Mouse (Mus musculus): ENCODE measurements at regions not wholly inside any gene's neighbourhood (a gene's known extent, or its start where the extent isn't known, plus 50 kb on each side); places are given as distances from the start of the nearest gene placed in this dataset.

- TF ChIP-seq CTCF (IDR thresholded peaks at IDR 0.05) (no peak), POLR2A (IDR thresholded peaks at IDR 0.05; ENCODE audit: insufficient read depth, low read depth, low read length) (no peak)
These were observed 122.0 kb downstream of the Gsdmc2 start for GRCm38 (mm10) chr15:63722991-63723390.

Data from heart, adult 2 months (tissue).